Mouse (Mus musculus): ENCODE data around the gene Xkr7.

Gene Xkr7

GRCm38 (mm10) chr2:153031126-153032082, at the start of gene Xkr7:
TSS of gene Xkr7 (plus strand) at chr2:153031852.
- no peak for DNase-seq (ENCODE audit: low spot score in 2 of 2)

GRCm38 (mm10) chr2:152985582-152985981, 46.1 kb upstream of the Xkr7 start:
- DNase-seq (ENCODE audit: low spot score in 2 of 2), result no peak

GRCm38 (mm10) chr2:152991529-152991928, 40.1 kb upstream of the Xkr7 start:
- DNase-seq (ENCODE audit: low spot score in 2 of 2), result no peak

DNA sequence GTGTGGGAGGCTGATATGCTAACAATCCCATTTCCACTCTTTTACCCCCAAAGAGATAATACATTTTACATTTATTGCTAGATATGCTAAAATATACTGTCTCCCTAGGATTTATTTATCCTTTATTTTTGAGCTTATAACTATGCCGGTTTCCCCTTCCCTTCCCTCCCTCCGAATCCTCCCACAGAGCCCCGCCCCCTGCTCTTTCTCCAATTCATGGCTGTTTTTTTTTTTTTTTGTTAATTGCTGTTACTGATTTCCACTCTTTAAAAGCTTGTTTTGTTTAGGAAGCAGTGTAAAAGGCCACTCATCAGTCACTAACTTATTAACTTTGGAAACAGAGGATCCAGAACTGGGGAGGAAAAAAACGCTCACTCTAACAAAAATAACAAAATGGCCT, 34.6 kb upstream of the Xkr7 start:
- no peak for DNase-seq (ENCODE audit: low spot score in 2 of 2)

DNA sequence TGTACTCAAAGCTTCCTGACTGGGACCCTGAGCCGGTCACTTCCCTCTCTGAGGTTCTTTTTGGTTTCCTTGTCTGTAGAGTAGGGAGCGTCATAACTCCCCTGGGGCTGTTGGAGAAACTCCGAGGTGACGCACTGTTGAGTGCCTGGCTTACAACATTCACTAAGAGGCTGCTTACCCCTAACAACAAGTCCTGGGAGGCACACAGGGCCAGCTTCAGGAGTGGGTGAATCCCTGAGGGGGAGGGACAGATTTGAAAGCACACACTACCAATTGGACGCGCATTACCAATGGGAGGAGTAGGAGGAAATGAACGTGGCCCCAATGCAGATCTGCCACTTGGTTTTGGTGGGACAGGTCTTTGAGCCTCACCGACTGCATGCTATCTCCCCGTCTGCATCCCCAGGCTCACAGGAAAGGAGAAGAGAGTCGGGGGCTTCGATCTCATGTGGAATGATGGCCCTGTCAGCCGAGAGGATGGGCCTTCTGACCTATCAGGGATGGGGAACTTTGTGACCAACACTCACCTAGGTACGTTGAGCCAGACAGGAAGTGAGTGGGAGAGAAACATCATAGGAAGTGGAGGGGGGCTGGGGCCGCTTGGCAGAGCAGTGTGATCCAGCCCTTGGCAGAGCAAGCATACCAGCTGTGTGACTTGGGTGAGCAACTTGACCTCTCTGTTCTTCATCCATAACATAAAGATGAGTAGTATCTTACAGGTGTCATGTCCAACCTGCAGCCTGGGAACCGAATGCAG, 29.0 kb upstream of the Xkr7 start:
- no peak for DNase-seq (ENCODE audit: low spot score in 2 of 2)

GRCm38 (mm10) chr2:153003681-153004338, 27.8 kb upstream of the Xkr7 start:
- no peak for DNase-seq (ENCODE audit: low spot score in 2 of 2)

DNA sequence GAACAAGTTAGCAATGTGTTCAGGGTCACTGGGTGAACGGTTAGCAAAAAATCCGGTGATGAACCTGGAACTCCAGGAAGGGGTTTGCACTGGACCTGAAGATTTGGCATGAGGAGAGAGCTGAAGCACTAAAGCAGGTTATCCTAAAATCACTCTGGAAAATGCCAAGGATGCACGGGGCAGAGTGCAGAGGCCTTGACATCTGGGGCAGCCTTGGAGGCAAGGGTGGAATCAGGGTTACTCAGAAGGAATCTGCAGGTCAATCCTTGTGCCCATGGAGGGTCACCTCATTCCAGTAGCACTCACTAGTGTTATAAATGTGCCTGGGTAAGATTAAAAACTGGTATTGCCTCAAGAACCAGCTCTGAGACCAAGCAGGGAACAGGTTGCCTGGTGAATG, 25.7 kb upstream of the Xkr7 start:
- DNase-seq (ENCODE audit: low spot score in 2 of 2), result no peak

GRCm38 (mm10) chr2:153009192-153009973, 22.3 kb upstream of the Xkr7 start:
- no peak for DNase-seq (ENCODE audit: low spot score in 2 of 2)

DNA sequence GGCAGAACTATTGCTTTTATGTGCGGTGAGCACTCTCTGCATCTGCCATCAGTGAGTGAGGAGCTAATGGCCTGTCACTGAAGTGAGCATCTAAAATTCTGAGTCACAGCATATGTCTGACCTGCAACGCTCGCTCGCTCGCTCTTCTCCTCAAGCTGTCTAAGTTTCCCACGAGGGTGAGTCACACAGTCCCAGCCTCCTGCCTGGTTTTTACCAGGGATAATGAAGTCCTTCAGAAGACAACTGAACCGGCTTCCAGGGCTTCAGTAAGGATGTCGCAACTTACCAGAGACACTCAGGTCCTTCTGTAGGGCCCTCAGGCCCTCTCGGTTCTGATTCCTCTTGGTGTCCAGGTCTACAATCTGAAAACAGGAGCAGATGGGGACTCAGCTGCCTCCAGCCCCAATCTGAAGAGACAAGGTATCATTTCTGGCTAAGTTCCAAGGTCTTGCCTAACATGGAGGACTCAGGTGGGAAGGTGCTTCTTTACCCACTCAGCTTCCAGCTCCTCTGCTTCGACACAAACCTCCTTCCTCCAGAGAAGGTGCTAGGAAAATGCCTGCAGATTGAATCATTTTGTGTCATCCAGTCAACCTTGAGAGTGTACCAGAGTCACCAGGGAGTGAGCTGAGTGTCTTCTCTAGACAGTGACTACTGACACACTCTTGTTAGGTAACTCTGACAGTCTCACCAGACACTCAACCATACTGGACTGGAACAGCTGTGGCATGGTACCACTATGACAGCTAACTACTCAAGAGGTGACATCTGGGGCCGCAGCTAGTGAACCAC, 17.7 kb upstream of the Xkr7 start:
- DNase-seq (ENCODE audit: low spot score in 2 of 2), result no peak

DNA sequence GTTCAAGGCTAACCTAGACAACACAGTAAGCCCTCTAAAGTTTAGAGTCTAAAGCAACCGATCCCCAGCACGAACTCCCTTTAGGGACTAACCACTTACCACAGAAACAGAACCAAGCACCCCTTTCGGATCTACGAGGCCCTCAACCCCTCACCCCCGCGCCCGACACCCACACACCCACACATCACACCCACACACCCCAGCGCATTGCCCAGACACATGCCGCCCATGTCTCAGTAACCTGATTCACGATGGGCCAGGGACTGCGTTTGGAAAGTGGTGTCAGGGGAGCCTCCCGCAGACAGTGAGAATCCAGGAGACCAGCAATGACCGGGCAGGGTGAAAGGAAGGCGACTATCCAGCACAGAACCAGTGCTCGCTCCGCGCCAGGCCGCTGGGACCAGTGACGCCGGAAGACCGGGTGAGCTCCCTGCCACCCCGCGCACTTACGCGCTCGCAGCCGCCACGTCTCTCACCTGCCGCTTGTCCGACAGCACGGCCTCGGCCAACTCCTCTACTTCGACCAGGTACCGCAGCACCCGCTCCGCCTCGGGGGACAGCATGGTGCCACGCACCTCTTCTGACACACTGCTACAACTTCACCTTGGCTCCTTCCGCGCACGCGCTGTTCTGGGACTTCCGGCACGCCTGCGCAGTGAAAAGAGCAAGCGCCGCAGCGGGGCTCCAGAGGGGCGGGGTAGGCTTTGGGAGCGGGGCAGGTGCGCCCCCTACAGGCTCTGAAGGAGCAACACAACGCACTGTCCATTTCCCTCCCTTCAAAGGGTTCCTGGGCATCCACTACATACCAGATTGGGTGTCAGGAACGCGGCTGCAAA, 16.7 kb upstream of the Xkr7 start, which contains the start of gene Pdrg1:
Pdrg1 (minus strand) TSS at position 670 of the 836 bp plus-strand sequence.
- DNase-seq (ENCODE audit: low spot score in 2 of 2), result peak; percentile 91 to 97

DNA sequence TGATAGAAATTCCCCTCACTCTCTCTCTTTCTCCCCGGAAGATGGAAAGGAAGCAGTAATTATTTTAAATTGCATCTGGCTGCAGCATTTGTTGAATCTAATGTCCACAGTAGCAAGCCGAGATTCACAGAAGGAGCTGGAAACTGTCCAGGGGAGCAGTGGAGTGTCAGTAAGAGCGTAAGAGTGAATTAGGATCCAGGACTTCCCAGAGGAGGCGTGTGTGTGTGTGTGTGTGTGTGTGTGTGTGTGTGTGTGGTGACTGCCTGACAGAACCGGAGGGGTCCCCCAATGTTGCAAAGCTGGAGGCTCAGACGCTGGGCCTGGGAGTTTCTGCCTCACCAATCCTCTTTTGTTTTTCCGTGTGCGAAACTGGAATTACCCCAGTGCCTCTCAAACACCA, 15.8 kb upstream of the Xkr7 start:
- DNase-seq (ENCODE audit: low spot score in 2 of 2), result no peak

- no peak for DNase-seq (ENCODE audit: low spot score in 2 of 2)
Measured at GRCm38 (mm10) chr2:153016786-153017185, 14.9 kb upstream of the Xkr7 start.

- no peak for DNase-seq (ENCODE audit: low spot score in 2 of 2)
Measured at GRCm38 (mm10) chr2:153019355-153019754, 12.3 kb upstream of the Xkr7 start.

DNA sequence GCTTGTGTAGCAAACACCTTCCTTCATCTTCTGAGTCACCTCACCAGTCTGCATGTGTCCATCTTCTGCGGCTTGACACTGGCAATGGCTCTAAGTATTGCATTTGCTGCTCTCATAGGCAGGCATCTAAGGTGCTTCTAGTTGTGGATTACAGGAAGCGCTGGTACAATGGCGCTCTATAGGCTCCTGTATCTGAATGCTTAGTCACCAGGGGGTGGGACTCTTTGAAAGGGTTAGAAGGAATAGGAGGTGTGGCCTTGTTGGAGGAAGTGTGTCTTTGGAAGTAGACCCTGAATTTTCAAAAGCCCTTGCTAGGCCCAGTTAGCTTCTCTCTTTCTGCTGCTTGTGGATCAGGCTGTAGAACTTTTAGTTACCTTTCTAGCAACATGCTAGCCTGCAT, 10.5 kb upstream of the Xkr7 start:
- no peak for DNase-seq (ENCODE audit: low spot score in 2 of 2)

- no peak for DNase-seq (ENCODE audit: low spot score in 2 of 2)
Measured at GRCm38 (mm10) chr2:153022855-153023254, 8.8 kb upstream of the Xkr7 start.

DNA sequence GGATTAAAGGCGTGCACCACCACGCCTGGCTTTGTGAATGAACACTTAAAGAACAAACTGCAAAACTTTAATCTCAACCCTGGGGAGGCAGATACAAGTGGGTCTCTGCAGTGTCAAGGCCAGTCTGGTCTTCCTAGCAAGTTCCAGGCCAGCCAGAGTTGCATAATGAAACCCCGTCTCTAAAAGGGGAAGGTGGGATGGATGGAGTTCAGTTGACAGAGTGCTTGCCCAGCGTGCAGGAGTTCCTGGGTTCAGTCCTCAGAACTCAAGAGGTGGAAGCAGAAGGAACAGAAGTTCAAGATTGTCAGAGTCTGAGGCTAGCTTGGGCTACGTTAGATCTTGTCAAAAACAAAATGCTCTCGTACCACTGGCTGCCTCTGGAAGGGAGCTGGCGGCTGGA, 5.6 kb upstream of the Xkr7 start:
- no peak for DNase-seq (ENCODE audit: low spot score in 2 of 2)

DNA sequence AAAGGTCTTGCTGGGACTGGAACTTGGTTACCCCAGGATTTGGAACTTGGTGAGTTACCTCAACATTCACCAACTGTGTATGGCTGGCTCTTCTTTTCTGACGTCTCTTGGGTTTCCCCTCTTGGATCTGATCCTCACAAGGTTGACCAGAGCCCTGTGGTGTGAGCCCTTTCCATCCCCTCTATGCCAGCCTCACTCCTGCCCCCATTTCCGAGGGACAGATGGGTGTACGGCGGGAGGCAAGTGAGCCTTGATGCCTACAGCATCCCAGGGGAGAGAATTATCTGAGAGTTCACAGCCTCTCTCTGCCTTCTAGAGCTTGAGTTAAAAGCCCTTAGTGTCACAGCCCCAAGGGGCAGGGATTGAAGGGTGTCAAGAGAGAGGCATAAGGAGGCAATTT, 4.2 kb upstream of the Xkr7 start:
- DNase-seq (ENCODE audit: low spot score in 2 of 2), result no peak

DNA sequence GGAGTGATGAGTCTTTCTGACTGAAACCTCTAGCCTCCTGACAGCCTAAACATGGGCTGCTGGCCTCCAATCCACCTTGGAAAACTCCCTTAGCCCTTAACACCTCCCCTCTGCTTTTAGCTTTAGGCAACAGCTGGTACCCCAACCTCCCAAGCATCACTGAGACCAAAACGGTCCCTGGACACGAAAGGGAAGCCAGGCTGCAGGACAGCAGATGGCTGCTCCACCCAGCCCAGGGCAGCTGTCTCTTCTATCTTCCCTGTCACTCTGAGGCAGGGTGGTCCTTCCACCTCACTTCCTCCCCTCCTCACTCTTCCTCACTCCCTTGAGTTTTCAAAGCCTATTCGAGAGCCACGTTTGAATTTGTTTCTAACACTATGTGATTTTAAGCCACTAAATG, 1.2 kb upstream of the Xkr7 start:
- DNase-seq (ENCODE audit: low spot score in 2 of 2), result no peak

DNA sequence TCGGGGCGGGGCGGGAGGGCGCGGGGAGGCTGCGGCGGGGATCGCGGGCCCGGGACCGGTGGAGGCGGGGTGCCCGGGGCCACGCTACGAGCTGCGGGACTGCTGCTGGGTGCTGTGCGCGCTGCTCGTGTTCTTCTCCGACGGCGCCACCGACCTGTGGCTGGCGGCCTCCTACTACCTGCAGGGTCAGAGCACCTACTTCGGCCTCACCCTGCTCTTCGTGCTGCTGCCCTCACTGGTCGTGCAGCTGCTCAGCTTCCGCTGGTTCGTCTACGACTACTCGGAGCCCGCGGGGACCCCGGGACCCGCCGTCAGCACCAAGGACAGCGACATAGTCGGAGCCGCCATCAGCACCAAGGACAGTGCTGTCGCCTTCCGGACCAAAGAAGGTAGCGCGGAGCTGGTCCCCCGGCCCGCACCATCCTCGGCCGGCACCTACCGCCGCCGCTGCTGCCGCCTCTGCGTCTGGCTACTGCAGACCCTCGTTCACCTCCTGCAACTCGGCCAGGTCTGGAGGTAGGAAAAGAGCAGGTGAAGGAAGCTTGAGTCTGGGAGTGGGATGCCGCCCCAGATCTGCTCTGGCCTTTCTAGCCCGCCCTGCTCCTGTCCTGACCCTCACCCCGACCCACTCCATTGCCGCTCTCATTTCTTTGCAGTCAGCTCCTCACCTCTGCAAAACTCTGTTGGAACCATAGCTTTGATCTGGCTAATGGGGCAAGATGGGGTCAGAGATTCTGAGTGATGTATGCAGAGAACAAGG, 611 bp downstream of the Xkr7 start:
- DNase-seq (ENCODE audit: low spot score in 2 of 2), result peak; percentile 83 to 95
